Mouse (Mus musculus) heart, embryonic 13.5 days (tissue): ENCODE data around the gene Atxn7. TPM values are rescaled to one million over a fixed set of nuclear protein-coding genes. Genes with fewer than 3 reads are reported as not detected.

Source experiments
- ATAC-seq: fragments of 200-750 bp; cut with Nextera tagmentation; 2 replicates; pipeline ENCODE4 v1.8.0; 2017; ENCODE audit warnings: moderate TSS enrichment; ENCODE audit not compliant: insufficient number of reproducible peaks, low FRiP score, low TSS enrichment; ENCODE audit errors: extremely low read depth
- H3K27ac ChIP-seq: fragments of 300-500 bp; sonication (generic); replicated peaks from 2 replicates; pipeline ENCODE4 v1.5.1; 2015; ENCODE audit warnings: moderate library complexity, mild to moderate bottlenecking, inconsistent platforms
- H3K27me3 ChIP-seq: fragments of 300-500 bp; sonication (generic); replicated peaks from 2 replicates; pipeline ENCODE4 v1.6.1; 2015; ENCODE audit warnings: mild to moderate bottlenecking, inconsistent platforms
- H3K36me3 ChIP-seq: fragments of 300-500 bp; sonication (generic); 2 replicates; pipeline ENCODE4 v1.6.1; 2015; ENCODE audit warnings: mild to moderate bottlenecking, inconsistent platforms
- H3K4me1 ChIP-seq: fragments of 300-500 bp; sonication (generic); 2 replicates; pipeline ENCODE4 v1.6.1; 2015; ENCODE audit warnings: inconsistent platforms
- H3K4me2 ChIP-seq: fragments of 300-500 bp; sonication (generic); 2 replicates; pipeline ENCODE4 v1.6.1; 2015; ENCODE audit warnings: inconsistent platforms, mild to moderate bottlenecking, moderate library complexity
- H3K4me3 ChIP-seq: fragments of 300-500 bp; sonication (generic); 2 replicates; pipeline ENCODE4 v1.5.1; 2015; ENCODE audit warnings: moderate library complexity, mild to moderate bottlenecking, inconsistent platforms
- H3K9ac ChIP-seq: fragments of 300-500 bp; sonication (generic); 2 replicates; pipeline ENCODE4 v1.6.1; 2015; ENCODE audit warnings: inconsistent platforms, mild to moderate bottlenecking, moderate library complexity
- H3K9me3 ChIP-seq: fragments of 300-500 bp; sonication (generic); 2 replicates; pipeline ENCODE4 v1.6.1; 2016; ENCODE audit warnings: inconsistent platforms
- WGBS: fragments of 180-500 bp; shearing (Covaris S2); methylation state at CpG from one replicate; pipeline ENCODE4 v1.1.7; 2015; ENCODE audit warnings: mixed read lengths; 5-methylcytosine and 5-hydroxymethylcytosine counted together
- polyA plus RNA-seq: library from polyadenylated mRNA; unstranded; fragments of >200 nt; fragmentation: Nextera tagmentation; extraction: Ambion mirVana; gene quantifications from 2 replicates; pipeline ENCODE4 v1.2.1, GENCODE M21; 2015

Gene Atxn7
- polyA plus RNA-seq, 1 experiment from 2014 or later, result 2.7 TPM

DNA sequence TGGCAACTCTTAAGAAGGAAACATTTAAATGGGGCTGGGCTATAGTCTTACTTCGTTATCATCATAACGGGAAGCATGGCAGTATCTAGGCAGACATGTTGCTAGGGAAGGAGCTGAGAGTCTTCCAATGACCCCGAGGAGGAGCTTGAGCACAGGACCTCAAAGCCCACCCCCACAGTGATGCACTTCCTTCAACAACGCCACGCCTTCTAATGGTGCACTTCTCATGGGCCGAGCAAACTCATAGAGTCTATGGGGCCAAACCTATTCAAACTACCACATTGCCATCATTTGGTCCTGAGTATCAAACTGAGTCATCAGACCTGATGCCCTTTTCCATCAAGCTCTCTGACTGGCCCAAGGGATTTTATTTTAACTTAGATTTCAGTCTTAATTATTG, 129.3 kb downstream of the Atxn7 start:
- H3K4me1 ChIP-seq, result peaks cover 23% of the 10 kb centered on the region
- H3K9ac ChIP-seq, result no peak overlapping the region
- H3K27ac ChIP-seq, result no peak overlapping the region
- WGBS, result 82% methylated on average over 6 of the region's 6 CpGs
- peaks cover 60% of the 10 kb centered on the region for H3K36me3 ChIP-seq
- H3K4me3 ChIP-seq, result no peak overlapping the region
- H3K4me2 ChIP-seq, result no peak overlapping the region
- no peaks in the 10 kb centered on the region; the same call in none of the 2 replicates for H3K27me3 ChIP-seq
- H3K9me3 ChIP-seq, result no peaks in the 10 kb centered on the region
- no peak for ATAC-seq

DNA sequence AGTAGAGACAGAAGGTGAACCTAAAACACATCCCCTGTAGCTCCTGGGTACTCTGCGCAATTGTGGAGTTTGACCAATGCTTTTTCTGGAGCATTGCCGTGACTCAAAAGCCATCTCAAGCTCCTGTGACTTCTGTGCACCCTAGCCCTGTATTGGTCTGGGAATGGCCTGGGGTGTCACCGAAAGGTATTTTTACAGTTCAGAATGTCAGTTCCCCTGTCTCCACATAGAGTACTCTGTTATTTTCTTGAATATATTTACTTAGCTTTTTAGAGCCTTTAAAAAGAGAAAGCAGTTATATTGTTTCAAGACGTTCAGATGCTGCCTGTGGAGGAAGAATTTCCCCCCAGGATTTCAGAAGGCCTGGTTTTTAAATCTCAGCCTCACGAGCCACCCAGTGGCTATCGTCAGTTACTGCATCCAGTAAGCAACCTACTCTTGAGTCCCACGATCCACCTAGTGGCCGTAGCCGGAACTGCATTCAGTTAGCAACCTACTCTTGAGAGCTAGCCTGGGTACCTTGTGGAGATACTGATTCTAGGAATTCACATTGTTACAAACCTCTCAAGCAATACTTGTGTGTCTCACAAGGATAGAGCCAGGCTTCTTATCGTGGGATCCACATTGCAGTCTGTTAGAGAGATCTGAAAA, 137.2 kb downstream of the Atxn7 start:
- Histone ChIP-seq H3K27me3 (no peaks in the 10 kb centered on the region), H3K27ac (no peak overlapping the region), H3K4me1 (no peaks in the 10 kb centered on the region), H3K9me3 (no peaks in the 10 kb centered on the region), H3K4me2 (no peak overlapping the region), H3K9ac (no peak overlapping the region), H3K36me3 (peaks cover 82% of the 10 kb centered on the region), H3K4me3 (no peak overlapping the region)
- ATAC-seq, result 0 out of 2 replicates have a peak, but pooled peaks have one; percentile 52
- WGBS, result 26% methylated on average over 10 of the region's 10 CpGs

DNA sequence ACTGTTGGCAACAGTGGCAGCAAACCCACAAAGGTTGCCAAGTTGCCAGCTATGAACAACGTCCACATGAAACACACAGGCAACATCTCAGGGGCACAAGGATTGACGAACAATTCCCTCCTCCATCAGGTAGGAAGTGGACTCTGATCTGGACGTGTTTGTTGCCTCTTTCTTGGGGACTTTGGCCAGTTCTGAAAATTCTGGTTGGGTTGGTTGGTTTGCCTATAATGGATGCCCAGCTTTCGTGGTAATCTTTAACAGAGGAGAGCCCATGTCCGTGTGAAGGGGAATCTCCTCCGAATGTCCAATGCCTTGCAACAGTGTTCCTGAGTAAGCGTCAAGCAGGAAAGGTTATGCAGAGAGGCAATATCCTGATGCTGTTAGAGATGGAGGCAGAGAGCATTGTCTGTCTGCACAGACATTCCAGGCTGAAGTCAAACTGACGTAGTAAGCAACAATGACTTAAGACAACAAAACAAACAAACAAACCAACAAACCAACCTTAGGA, 139.6 kb downstream of the Atxn7 start:
- Histone ChIP-seq H3K36me3 (peaks cover 80% of the 10 kb centered on the region), H3K4me2 (no peak overlapping the region), H3K4me3 (no peak overlapping the region), H3K9ac (no peak overlapping the region), H3K27ac (no peak overlapping the region), H3K9me3 (no peaks in the 10 kb centered on the region), H3K4me1 (no peaks in the 10 kb centered on the region), H3K27me3 (no peaks in the 10 kb centered on the region)
- no peak for ATAC-seq
- WGBS, result 86% methylated on average over 8 of the region's 8 CpGs

DNA sequence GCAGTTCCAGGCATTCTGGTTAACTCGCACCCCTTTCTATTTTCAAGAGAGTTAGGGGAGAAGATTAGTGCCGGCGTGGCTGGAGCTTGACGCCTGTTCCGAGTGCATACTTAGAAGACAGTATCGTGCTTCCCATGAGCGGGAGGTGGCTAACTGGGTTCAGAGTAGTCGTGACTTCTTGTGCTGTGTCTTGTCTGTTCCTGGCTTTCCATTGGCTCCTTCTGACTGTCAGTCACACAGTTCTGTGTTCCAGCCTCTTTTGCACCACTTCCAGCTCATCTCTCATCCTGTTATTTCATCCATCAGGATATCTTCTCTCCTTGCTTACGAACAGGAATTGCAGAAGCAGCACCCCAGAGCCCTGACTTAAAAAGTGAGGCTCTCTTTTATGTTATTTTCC, 140.1 kb downstream of the Atxn7 start:
- H3K4me1 ChIP-seq, result no peaks in the 10 kb centered on the region
- no peak for ATAC-seq
- 80% methylated on average over 9 of the region's 9 CpGs for WGBS

DNA sequence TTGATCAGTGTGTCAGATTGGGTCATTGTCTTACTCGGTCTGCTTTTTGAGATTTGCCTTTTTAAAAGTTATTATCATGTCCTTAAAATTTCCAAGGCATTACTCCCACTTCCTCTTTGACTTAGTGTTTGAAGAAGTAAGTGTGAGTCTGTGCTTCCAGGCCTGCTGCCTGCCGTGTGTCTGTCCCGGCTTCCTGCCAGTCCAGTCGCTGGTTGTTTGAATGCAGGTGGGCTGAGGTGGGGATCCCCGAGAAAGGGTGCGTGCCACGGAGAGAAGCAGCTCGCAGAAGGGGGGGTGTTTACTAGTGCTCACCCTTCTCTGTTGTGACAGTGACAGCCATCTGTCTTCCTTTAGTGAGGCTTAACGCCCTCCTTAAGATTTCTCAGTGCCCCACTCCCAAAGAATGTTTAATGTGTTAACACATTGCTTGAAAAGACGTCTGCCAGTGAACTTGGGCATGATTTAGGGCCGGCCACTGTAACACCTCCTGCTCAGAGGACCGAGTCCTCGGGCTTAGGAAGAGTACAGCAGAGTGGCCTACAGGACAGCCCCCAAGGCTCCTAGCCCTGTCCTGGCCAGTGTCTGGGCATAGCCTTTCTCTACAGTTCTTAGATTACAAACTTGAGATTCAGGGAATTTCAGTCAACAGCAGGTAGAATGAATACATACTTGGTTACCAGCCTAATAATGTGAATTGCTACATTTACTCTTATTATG, 143.1 kb downstream of the Atxn7 start:
- H3K9ac ChIP-seq, result no peak overlapping the region
- H3K4me1 ChIP-seq, result no peaks in the 10 kb centered on the region
- 65% methylated on average over 13 of the region's 13 CpGs for WGBS
- H3K4me2 ChIP-seq, result no peak overlapping the region
- no peak for ATAC-seq
- H3K27me3 ChIP-seq, result no peaks in the 10 kb centered on the region
- H3K36me3 ChIP-seq, result peaks cover 63% of the 10 kb centered on the region
- no peak overlapping the region for H3K27ac ChIP-seq
- H3K9me3 ChIP-seq, result no peaks in the 10 kb centered on the region
- H3K4me3 ChIP-seq, result no peak overlapping the region

More for the DNA sequence above, 140.1 kb downstream of the Atxn7 start:
- Histone ChIP-seq H3K27me3 (no peaks in the 10 kb centered on the region), H3K27ac (no peak overlapping the region), H3K36me3 (peaks cover 75% of the 10 kb centered on the region), H3K4me2 (no peak overlapping the region), H3K4me3 (no peak overlapping the region), H3K9me3 (no peaks in the 10 kb centered on the region), H3K9ac (no peak overlapping the region)

DNA sequence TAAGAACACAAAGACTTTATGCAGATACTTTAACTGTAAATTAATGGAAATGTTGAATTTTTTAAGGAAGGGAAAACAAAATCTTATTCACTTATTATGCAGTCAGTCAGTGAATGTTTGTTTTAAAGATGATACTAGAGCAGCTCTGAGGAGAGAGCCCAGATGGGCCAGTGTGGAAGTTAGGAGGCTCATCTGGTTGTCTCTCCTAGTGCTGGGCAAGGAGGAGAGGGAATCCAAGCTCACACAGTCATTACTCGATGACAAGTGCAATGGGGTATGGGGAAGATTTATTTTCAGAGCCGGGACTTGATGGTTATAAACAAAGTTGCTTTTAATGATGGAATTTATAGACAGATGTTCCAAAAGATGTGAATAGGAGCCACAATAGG, 143.7 kb downstream of the Atxn7 start:
- 72% methylated on average over 2 of the region's 2 CpGs for WGBS

DNA sequence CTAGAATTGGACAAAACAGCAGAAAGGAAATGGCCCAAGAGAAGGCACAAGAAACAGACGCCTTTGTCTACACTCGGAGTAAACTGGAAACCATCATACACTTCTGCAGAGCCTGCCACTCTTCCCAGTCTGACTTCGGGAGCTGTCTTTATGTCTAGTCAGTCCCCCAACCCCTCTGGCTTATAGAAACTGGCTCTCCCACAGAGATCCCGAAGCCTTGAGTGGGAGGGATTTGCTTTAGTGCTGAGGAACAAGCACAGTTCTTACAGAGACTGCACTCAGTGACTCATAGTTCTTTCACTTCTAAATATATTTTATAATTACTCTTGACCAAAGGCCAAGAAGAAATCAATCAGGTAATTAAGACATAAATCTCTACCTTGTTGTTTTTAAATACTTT, 149.5 kb downstream of the Atxn7 start:
- no peak for ATAC-seq
- no peaks in the 10 kb centered on the region for H3K27me3 ChIP-seq
- no peaks in the 10 kb centered on the region for H3K4me1 ChIP-seq
- 72% methylated on average over 4 of the region's 4 CpGs for WGBS
- H3K27ac ChIP-seq, result no peak overlapping the region
- H3K9me3 ChIP-seq, result no peaks in the 10 kb centered on the region
- H3K36me3 ChIP-seq, result peaks cover 65% of the 10 kb centered on the region
- H3K4me2 ChIP-seq, result no peak overlapping the region
- no peak overlapping the region for H3K4me3 ChIP-seq
- no peak overlapping the region for H3K9ac ChIP-seq

More for the DNA sequence above, 143.7 kb downstream of the Atxn7 start:
- Histone ChIP-seq H3K27me3 (no peaks in the 10 kb centered on the region), H3K4me1 (no peaks in the 10 kb centered on the region), H3K9ac (no peak overlapping the region), H3K27ac (no peak overlapping the region), H3K9me3 (no peaks in the 10 kb centered on the region), H3K4me2 (no peak overlapping the region), H3K36me3 (peaks cover 58% of the 10 kb centered on the region), H3K4me3 (no peak overlapping the region)
- no peak for ATAC-seq

DNA sequence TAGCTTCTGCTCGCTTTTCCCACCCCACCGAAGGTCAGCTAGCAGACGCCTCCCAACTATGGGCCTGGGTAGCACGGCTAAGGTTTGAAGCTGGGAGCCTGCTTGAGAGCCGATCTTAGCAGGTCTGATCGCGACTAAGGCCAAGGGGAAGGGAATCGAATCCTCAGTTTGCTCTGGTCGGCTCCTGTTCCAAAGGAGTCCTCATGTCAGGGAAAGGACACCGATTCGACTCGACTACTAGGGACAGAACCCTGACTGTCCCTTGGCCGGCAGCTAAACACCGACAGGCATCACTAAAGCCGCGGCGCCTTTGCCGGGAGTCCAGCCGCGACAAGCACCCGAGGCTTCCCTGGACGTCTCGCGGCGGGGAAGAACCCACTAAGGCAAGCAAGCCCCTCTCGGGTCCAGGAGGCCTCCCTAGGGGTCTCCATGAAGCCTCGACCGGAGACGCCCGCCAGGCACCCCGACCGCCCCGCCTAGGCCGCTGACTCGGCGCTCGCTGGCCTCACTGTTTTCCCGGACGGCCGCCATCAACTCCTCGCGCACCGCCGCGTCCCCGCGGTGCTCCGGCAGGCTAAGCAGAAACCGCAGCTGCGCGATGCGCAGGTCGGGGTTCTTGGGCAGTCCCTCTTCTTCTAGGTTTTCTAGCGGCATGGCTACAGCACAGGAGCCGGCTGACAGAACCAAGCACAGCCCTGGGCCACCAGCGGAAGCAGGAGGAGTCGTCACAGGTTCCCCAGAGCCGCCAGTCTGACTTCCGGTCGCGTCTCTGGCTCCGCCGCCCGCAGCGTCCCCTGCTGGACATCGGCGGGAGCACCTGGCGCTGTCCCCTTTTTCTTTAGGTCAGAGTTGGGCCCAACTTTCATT, 159.2 kb downstream of the Atxn7 start, which contains the start of gene Psmd6:
TSS of gene Psmd6 (minus strand) at position 755 of the 867 bp plus-strand sequence.
- Histone ChIP-seq H3K4me1 (peaks cover 23% of the 10 kb centered on the region), H3K27ac (peak within 1 kb of the TSS; percentile 82), H3K4me3 (peak within 1 kb of the TSS; percentile 99), H3K9ac (peak within 1 kb of the TSS; percentile 97), H3K9me3 (no peaks in the 10 kb centered on the region), H3K27me3 (no peaks in the 10 kb centered on the region), H3K4me2 (peak within 1 kb of the TSS; percentile 93), H3K36me3 (peaks cover 42% of the 10 kb centered on the region)
- WGBS, result under 1% methylated on average over 68 of the region's 68 CpGs
- peak; percentile 86 for ATAC-seq

Other genes with a start within 250 kb of the Atxn7 start
- not detected in 2 replicates for gene Gm281, start 47.0 kb upstream of the Atxn7 start, polyA plus RNA-seq
- 146 and 164 TPM in 2 replicates for gene Thoc7, start 412 bp downstream of the Atxn7 start, polyA plus RNA-seq
- 165 and 188 TPM in 2 replicates for gene Psmd6, start 159.5 kb downstream of the Atxn7 start, polyA plus RNA-seq
- not detected in 2 replicates for gene Olfr720, start 225.4 kb downstream of the Atxn7 start, polyA plus RNA-seq